Mouse (Mus musculus) heart, postnatal 36 days (tissue): ENCODE results near the gene Pik3cg. TPM values are rescaled to one million over a fixed set of nuclear protein-coding genes. Genes with fewer than 3 reads are reported as not detected.

Experiments used
- DNase-seq, 2 experiments: peaks; one replicate each; pipeline ENCODE4 v3.0.0; 2021 to 2022
- intact Hi-C: fragments of 180-260 bp; cut with DNase I; formaldehyde crosslinking; loops from one replicate; pipeline ENCODE4 v1.15.1; 2025
- total RNA-seq, 2 experiments: library from RNA; stranded (reverse); gene quantifications; 2 replicates each; pipeline ENCODE4 v1.2.3; 2021

The Pik3cg gene
- total RNA-seq, 2 experiments from 2014 or later: 1.6 to 2.1 TPM

- no peak for DNase-seq
- intact Hi-C loops: loop anchor here (2.0 kb wide), 1 partner anchor 99 kb away; no protein-coding TSS in a partner anchor
These were observed 62.8 kb downstream of the Pik3cg start for GRCm38 (mm10) chr12:32145651-32146050.

GRCm38 (mm10) chr12:32144513-32144912 lies 63.9 kb downstream of the Pik3cg start:
- intact Hi-C loops: loop anchor here (1.0 to 5.0 kb wide), 2 partner anchors 82 to 177 kb away; partner anchors contain the start of gene Prkar2b
- peak; percentile 74 to 78 for DNase-seq

GRCm38 (mm10) chr12:32143782-32144181 lies 64.7 kb downstream of the Pik3cg start:
- intact Hi-C loops: loop anchor here (1.0 to 5.0 kb wide), 2 partner anchors 81 to 176 kb away; partner anchors contain the start of gene Prkar2b
- DNase-seq: no peak

- DNase-seq: no peak
- intact Hi-C loops: loop anchor here (5.0 kb wide), 1 partner anchor 81 kb away; the partner anchor contains the start of gene Prkar2b
These were observed 65.3 kb downstream of the Pik3cg start for GRCm38 (mm10) chr12:32143151-32143550.

- intact Hi-C loops: loop anchor here (5.0 kb wide), 1 partner anchor 79 kb away; the partner anchor contains the start of gene Prkar2b
- DNase-seq: no peak
These were observed 66.7 kb downstream of the Pik3cg start for GRCm38 (mm10) chr12:32141766-32142165.

- intact Hi-C loops: no loop called here
These were observed 69.6 kb downstream of the Pik3cg start for GRCm38 (mm10) chr12:32138831-32139230.

GRCm38 (mm10) chr12:32138362-32138761 lies 70.1 kb downstream of the Pik3cg start:
- DNase-seq: no peak
- intact Hi-C loops: no loop called here

More at GRCm38 (mm10) chr12:32138831-32139230, 69.6 kb downstream of the Pik3cg start:
- peak in 1 of 2 experiments; percentile 15 for DNase-seq

- no peak for DNase-seq
These were observed 70.9 kb downstream of the Pik3cg start for GRCm38 (mm10) chr12:32137542-32137941.

GRCm38 (mm10) chr12:32127599-32128507 lies 80.6 kb downstream of the Pik3cg start:
- DNase-seq: no peak
- intact Hi-C loops: no loop called here

More at GRCm38 (mm10) chr12:32137542-32137941, 70.9 kb downstream of the Pik3cg start:
- intact Hi-C loops: no loop called here

GRCm38 (mm10) chr12:32127158-32127557 lies 81.3 kb downstream of the Pik3cg start:
- DNase-seq: no peak
- intact Hi-C loops: no loop called here

GRCm38 (mm10) chr12:32124456-32124855 lies 84.0 kb downstream of the Pik3cg start:
- intact Hi-C loops: no loop called here
- no peak for DNase-seq

- no peak for DNase-seq
- intact Hi-C loops: no loop called here
These were observed 84.4 kb downstream of the Pik3cg start for GRCm38 (mm10) chr12:32124030-32124429.

GRCm38 (mm10) chr12:32123559-32123958 lies 84.9 kb downstream of the Pik3cg start:
- intact Hi-C loops: no loop called here
- DNase-seq: peak; percentile 29 to 31

Other genes starting within 250 kb of the Pik3cg start
- 1 to 10 TPM; 2.5 to 9.3 TPM for gene Prkar2b, start 147.4 kb downstream of the Pik3cg start, total RNA-seq
- 10 to 100 TPM; 10.9 to 12.1 TPM for gene Ccdc71l, start 170.0 kb upstream of the Pik3cg start, total RNA-seq